Mouse (Mus musculus) CH12.LX (cell line): Measurements from ENCODE around the gene Mcm8. TPM values are rescaled to one million over a fixed set of nuclear protein-coding genes. Genes with fewer than 3 reads are reported as not detected.

Experiments
- DNase-seq: peaks from one replicate; pipeline ENCODE4 v3.0.0-alpha.2; 2013; ENCODE audit errors: extremely low read depth
- H3K27ac ChIP-seq: 2 replicates; pipeline ENCODE4 v1.5.1; 2012; ENCODE audit warnings: low read depth, mild to moderate bottlenecking, control low read depth, moderate library complexity; ENCODE audit not compliant: insufficient read depth
- H3K27me3 ChIP-seq: replicated peaks from 2 replicates; pipeline ENCODE3; 2012; ENCODE audit warnings: inconsistent platforms
- H3K36me3 ChIP-seq, 2 experiments: replicated peaks in 1 of 2; 2 replicates each; pipeline versions ENCODE3 to v1.6.1; 2012; ENCODE audit warnings: inconsistent platforms in 1 of 2, low read length in 1 of 2, mild to moderate bottlenecking in 1 of 2, mixed read lengths in 1 of 2, moderate library complexity in 1 of 2; ENCODE audit not compliant: control insufficient read depth in 1 of 2, insufficient read depth in 1 of 2
- H3K4me1 ChIP-seq, 2 experiments: 2 replicates each; pipeline ENCODE4 v1.6.1; 2012; ENCODE audit warnings: inconsistent platforms in 1 of 2, moderate library complexity in 1 of 2; ENCODE audit not compliant: insufficient read depth in 2 of 2, control insufficient read depth in 1 of 2
- H3K4me2 ChIP-seq: 2 replicates; pipeline ENCODE4 v1.6.1; 2012; ENCODE audit warnings: low read depth, mild to moderate bottlenecking, control low read depth; ENCODE audit not compliant: poor library complexity, insufficient read depth, severe bottlenecking
- H3K4me3 ChIP-seq, 3 experiments: fragments of 150-350 bp in 1 of 3; sonication (generic) in 1 of 3; replicated peaks in 1 of 3; 2 replicates each; pipeline versions ENCODE3 to v1.5.1; 2011 to 2012; ENCODE audit warnings: low read depth in 2 of 3, low read length in 2 of 3, mild to moderate bottlenecking in 2 of 3, moderate library complexity in 2 of 3, control low read depth in 1 of 3, improper control_type of control experiment in 1 of 3, inconsistent platforms in 1 of 3, mixed read lengths in 1 of 3; ENCODE audit not compliant: poor library complexity in 1 of 3
- H3K79me2 ChIP-seq: replicated peaks from 2 replicates; pipeline ENCODE4 v1.6.1; 2012; ENCODE audit warnings: mild to moderate bottlenecking, moderate library complexity; ENCODE audit not compliant: control insufficient read depth, poor library complexity, insufficient read depth, severe bottlenecking; ENCODE audit errors: extremely low read depth
- H3K9ac ChIP-seq: 2 replicates; pipeline ENCODE4 v1.6.1; 2012; ENCODE audit warnings: low read depth, mild to moderate bottlenecking, control low read depth, moderate library complexity; ENCODE audit not compliant: insufficient read depth
- H3K9me3 ChIP-seq: replicated peaks from 2 replicates; pipeline ENCODE3; 2012; ENCODE audit warnings: low read length, inconsistent platforms, mixed read lengths
- BHLHE40 ChIP-seq: IDR thresholded peaks from 2 replicates; pipeline ENCODE4 v1.6.1; 2011; ENCODE audit warnings: mild to moderate bottlenecking, low read depth, low read length, improper control_type of control experiment
- CTCF ChIP-seq, 2 experiments: IDR thresholded peaks in 1 of 2; conservative IDR thresholded peaks in 1 of 2; 2 replicates each; pipeline ENCODE4 v1.5.1; 2011 to 2012; ENCODE audit warnings: low read depth in 2 of 2, low read length in 2 of 2, improper control_type of control experiment in 1 of 2, inconsistent platforms in 1 of 2, mild to moderate bottlenecking in 1 of 2, moderate library complexity in 1 of 2
- ELF1 ChIP-seq: IDR thresholded peaks from 2 replicates; pipeline ENCODE4 v1.6.1; 2014; ENCODE audit warnings: low read depth, mild to moderate bottlenecking, inconsistent platforms, low read length, improper control_type of control experiment
- EP300 ChIP-seq: IDR thresholded peaks from 2 replicates; pipeline ENCODE4 v1.6.1; 2011; ENCODE audit warnings: low read length, improper control_type of control experiment
- GABPA ChIP-seq: IDR thresholded peaks from 2 replicates; pipeline ENCODE4 v1.6.1; 2012; ENCODE audit warnings: low read depth, low read length, improper control_type of control experiment, inconsistent platforms; ENCODE audit not compliant: insufficient replicate concordance
- HCFC1 ChIP-seq: IDR thresholded peaks from 2 replicates; pipeline ENCODE4 v1.6.1; 2012; ENCODE audit warnings: low read depth, mild to moderate bottlenecking, inconsistent platforms, low read length, improper control_type of control experiment
- JUN ChIP-seq: IDR thresholded peaks from 2 replicates; pipeline ENCODE4 v1.6.1; 2011; ENCODE audit warnings: low read depth, mild to moderate bottlenecking, low read length, improper control_type of control experiment, moderate library complexity; ENCODE audit not compliant: insufficient read depth
- JUND ChIP-seq: conservative IDR thresholded peaks from 2 replicates; pipeline ENCODE4 v1.6.1; 2011; ENCODE audit warnings: low read depth, low read length, improper control_type of control experiment
- KAT2A ChIP-seq: IDR thresholded peaks from 2 replicates; pipeline ENCODE4 v1.6.1; 2012; ENCODE audit warnings: low read length, improper control_type of control experiment, inconsistent platforms; ENCODE audit not compliant: insufficient replicate concordance
- MAFK ChIP-seq: IDR thresholded peaks from 2 replicates; pipeline ENCODE4 v1.6.1; 2011; ENCODE audit warnings: low read length, improper control_type of control experiment; ENCODE audit not compliant: insufficient replicate concordance
- MAX ChIP-seq: IDR thresholded peaks from 2 replicates; pipeline ENCODE4 v1.6.1; 2011; ENCODE audit warnings: low read length, improper control_type of control experiment
- MEF2A ChIP-seq: IDR thresholded peaks from 2 replicates; pipeline ENCODE4 v1.6.1; 2014; ENCODE audit warnings: low read depth, mild to moderate bottlenecking, inconsistent platforms, low read length, improper control_type of control experiment, borderline replicate concordance
- MXI1 ChIP-seq: IDR thresholded peaks from 2 replicates; pipeline ENCODE4 v1.6.1; 2011; ENCODE audit warnings: mild to moderate bottlenecking, low read depth, low read length, improper control_type of control experiment
- NELFE ChIP-seq: IDR thresholded peaks from 2 replicates; pipeline ENCODE4 v1.6.1; 2011; ENCODE audit warnings: low read depth, low read length, improper control_type of control experiment
- NRF1 ChIP-seq: IDR thresholded peaks from 2 replicates; pipeline ENCODE4 v1.6.1; 2014; ENCODE audit warnings: low read depth, mild to moderate bottlenecking, inconsistent platforms, low read length, improper control_type of control experiment, moderate library complexity
- PAX5 ChIP-seq: IDR thresholded peaks from 2 replicates; pipeline ENCODE4 v1.6.1; 2012; ENCODE audit warnings: low read length, inconsistent platforms, mixed read lengths
- RAD21 ChIP-seq: IDR thresholded peaks from 2 replicates; pipeline ENCODE4 v1.6.1; 2011; ENCODE audit warnings: low read depth, mild to moderate bottlenecking, low read length, improper control_type of control experiment, moderate library complexity
- RCOR1 ChIP-seq: conservative IDR thresholded peaks from 2 replicates; pipeline ENCODE4 v1.6.1; 2012; ENCODE audit warnings: low read depth, mild to moderate bottlenecking, inconsistent platforms, low read length, improper control_type of control experiment
- SMC3 ChIP-seq: IDR thresholded peaks from 2 replicates; pipeline ENCODE4 v1.6.1; 2011; ENCODE audit warnings: low read depth, low read length, improper control_type of control experiment
- TBP ChIP-seq: conservative IDR thresholded peaks from 2 replicates; pipeline ENCODE4 v1.6.1; 2011; ENCODE audit warnings: low read depth, low read length, improper control_type of control experiment
- TCF12 ChIP-seq: IDR thresholded peaks from 2 replicates; pipeline ENCODE4 v1.6.1; 2014; ENCODE audit warnings: low read depth, mild to moderate bottlenecking, inconsistent platforms, low read length, improper control_type of control experiment
- UBTF ChIP-seq: IDR thresholded peaks from 2 replicates; pipeline ENCODE4 v1.6.1; 2012; ENCODE audit warnings: low read depth, mild to moderate bottlenecking, inconsistent platforms, low read length, improper control_type of control experiment, moderate library complexity
- USF2 ChIP-seq: conservative IDR thresholded peaks from 2 replicates; pipeline ENCODE4 v1.6.1; 2011; ENCODE audit warnings: low read depth, low read length, improper control_type of control experiment
- ZKSCAN1 ChIP-seq: IDR thresholded peaks from 2 replicates; pipeline ENCODE4 v1.6.1; 2012; ENCODE audit warnings: low read depth, inconsistent platforms, low read length, improper control_type of control experiment, borderline replicate concordance
- ZMIZ1 ChIP-seq: IDR thresholded peaks from 2 replicates; pipeline ENCODE4 v1.6.1; 2012; ENCODE audit warnings: low read depth, mild to moderate bottlenecking, inconsistent platforms, low read length, improper control_type of control experiment
- dilution Hi-C: fragments of 300-500 bp; cut with MboI; formaldehyde crosslinking; loops from 2 replicates; pipeline ENCODE4 v1.14.3; 2020; ENCODE audit warnings: low sequenced_read_pairs; ENCODE audit not compliant: extremely low pct_unique_long_range_greater_than_20kb, extremely low pct_ligation_motif_present
- in situ Hi-C: fragments of 300-500 bp; cut with MboI; formaldehyde crosslinking; loops from 3 replicates; pipeline ENCODE4 v1.14.3; 2019; ENCODE audit warnings: low sequenced_read_pairs, low pct_ligation_motif_present, low pct_unique_long_range_greater_than_20kb, mixed read lengths
- polyA plus RNA-seq: library from polyadenylated mRNA; unstranded; fragments of >175 nt; gene quantifications from 2 replicates; pipeline ENCODE4 v1.2.1, GENCODE M21; 2012; ENCODE audit warnings: low read depth; ENCODE audit not compliant: insufficient read length
- total RNA-seq, 2 experiments: library from RNA; depleted of rRNA; stranded (reverse); fragments of 300-350 nt in 1 of 2; fragments of >200 nt in 1 of 2; gene quantifications; 2 replicates each; pipeline ENCODE4 v1.2.3; 2012 to 2014

The Mcm8 gene
- total and polyA plus RNA-seq, 3 experiments, result 24.6 to 26.9 (median 24.7) TPM

DNA sequence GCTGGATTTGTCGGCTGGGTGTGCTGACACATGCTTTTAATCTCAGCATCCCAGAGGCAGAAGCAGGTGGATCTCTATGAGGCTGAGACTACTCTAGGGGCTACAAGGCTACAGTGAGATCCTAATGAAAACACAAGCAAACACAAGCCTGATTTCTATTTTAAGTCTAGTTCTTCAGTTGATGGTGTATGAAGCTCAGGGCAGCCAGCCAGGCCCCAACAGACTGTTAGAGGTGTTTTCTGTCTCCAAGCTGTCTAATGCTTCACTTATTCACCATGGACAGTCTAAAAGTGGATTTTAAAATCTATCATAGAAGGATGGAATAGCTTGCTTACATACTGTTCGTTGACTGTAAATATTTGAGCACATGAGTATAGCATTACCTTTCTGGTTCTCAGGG, 45.5 kb downstream of the Mcm8 start:
- in situ Hi-C loops, result no loop called here
- Histone ChIP-seq H3K79me2 (peaks cover 5% of the 10 kb centered on the region), H3K4me1 (no peaks in the 10 kb centered on the region), H3K36me3 (peaks cover 25 to 73% of the 10 kb centered on the region in 2 experiments), H3K27ac (no peak overlapping the region), H3K9me3 (no peaks in the 10 kb centered on the region), H3K4me3 (no peak overlapping the region), H3K27me3 (no peaks in the 10 kb centered on the region), H3K4me2 (no peak overlapping the region), H3K9ac (no peak overlapping the region)
- no peak for DNase-seq
- TF ChIP-seq ELF1 (no peak), RAD21 (no peak), GABPA (no peak), JUND (no peak), HCFC1 (no peak), UBTF (no peak), CTCF (conservative IDR thresholded peaks at IDR 0.05 in 1 of 2, IDR thresholded peaks at IDR 0.05 in 1 of 2; ENCODE audit: low read depth in 2 of 2, low read length in 2 of 2) (no peak), ZKSCAN1 (no peak), ZMIZ1 (no peak), NRF1 (no peak), EP300 (no peak), TCF12 (no peak)
- dilution Hi-C loops, result no loop called here

DNA sequence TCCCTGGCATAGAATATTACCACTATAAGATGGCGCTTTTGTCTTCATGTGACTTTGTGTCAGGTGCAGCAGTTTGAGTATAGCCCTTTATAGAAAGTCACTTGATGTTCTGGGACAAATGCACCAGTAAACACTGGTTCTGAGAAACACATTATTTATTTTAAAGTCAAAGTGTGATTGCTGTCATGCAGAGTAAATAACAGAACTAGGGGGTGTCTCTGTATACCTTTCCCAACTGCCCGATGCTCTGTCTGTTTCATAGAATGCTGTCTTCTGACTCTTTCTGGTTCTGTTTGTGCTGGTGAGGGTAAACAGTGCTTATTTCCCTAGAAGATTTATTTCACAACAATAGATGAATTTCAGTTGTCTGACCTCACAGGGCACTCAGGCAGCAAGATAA, 47.4 kb downstream of the Mcm8 start:
- in situ Hi-C loops, result no loop called here

More for the DNA sequence above, 47.4 kb downstream of the Mcm8 start:
- peaks cover 32 to 78% of the 10 kb centered on the region in 2 experiments for H3K36me3 ChIP-seq
- dilution Hi-C loops, result no loop called here
- no peak overlapping the region for H3K4me2 ChIP-seq
- H3K4me3 ChIP-seq, result no peak overlapping the region
- TF ChIP-seq MAX, result no peak
- no peak for TF ChIP-seq BHLHE40
- TF ChIP-seq HCFC1, result no peak
- no peak for TF ChIP-seq TBP
- no peak for TF ChIP-seq PAX5
- TF ChIP-seq SMC3, result no peak
- TF ChIP-seq JUN, result no peak
- no peak for TF ChIP-seq MXI1
- TF ChIP-seq RAD21, result no peak
- no peak for TF ChIP-seq MAFK
- no peak for TF ChIP-seq MEF2A
- no peak for TF ChIP-seq TCF12
- no peak for TF ChIP-seq ELF1
- TF ChIP-seq NELFE, result no peak
- TF ChIP-seq RCOR1, result no peak
- no peak for TF ChIP-seq USF2
- TF ChIP-seq KAT2A, result no peak
- TF ChIP-seq, all 38 proteins: peak for 0
- Histone ChIP-seq H3K79me2 (peaks cover 3% of the 10 kb centered on the region; the same call in 1 of the 2 replicates), H3K27me3 (no peaks in the 10 kb centered on the region), H3K9me3 (no peaks in the 10 kb centered on the region), H3K4me1 (no peaks in the 10 kb centered on the region), H3K27ac (no peak overlapping the region), H3K9ac (no peak overlapping the region)
- no peak for DNase-seq
